Mouse (Mus musculus) cortical plate, adult 2 months (tissue): ENCODE measurements at regions not wholly inside any gene's neighbourhood (a gene's known extent, or its start where the extent isn't known, plus 50 kb on each side); places are given as distances from the start of the nearest gene placed in this dataset.

Source experiments
- CTCF ChIP-seq: fragments of 200-500 bp; IDR thresholded peaks from 2 replicates; pipeline ENCODE4 v1.5.1; 2011; ENCODE audit warnings: mild to moderate bottlenecking, control low read depth, low read length; ENCODE audit not compliant: insufficient read depth; ENCODE audit errors: extremely low read depth
- POLR2A ChIP-seq: fragments of 200-500 bp; IDR thresholded peaks from 2 replicates; pipeline ENCODE4 v1.6.1; 2011; ENCODE audit warnings: mild to moderate bottlenecking, low read length, control low read depth; ENCODE audit not compliant: insufficient read depth; ENCODE audit errors: extremely low read depth

- TF ChIP-seq CTCF, result no peak
- no peak for TF ChIP-seq POLR2A
Measured at GRCm38 (mm10) chr14:33810584-33810983, 112.8 kb upstream of the Gdf10 start.
